Mouse (Mus musculus): ENCODE measurements around the gene Syt2. TPM values are rescaled to one million over a fixed set of nuclear protein-coding genes. Genes with fewer than 3 reads are reported as not detected.

Syt2 gene
- polyA plus RNA-seq, 1 experiment from 2014 or later, result 4.5 TPM

- 54% methylated on average over 13 of the region's 13 CpGs for WGBS
- H3K27me3 ChIP-seq, result no peaks in the 10 kb centered on the region; the same call in 1 of the 2 replicates
- H3K4me2 ChIP-seq (replicated peaks), result no peak overlapping the region
- no peak overlapping the region for H3K9ac ChIP-seq
- no peak for ATAC-seq (ENCODE audit: low FRiP score)
- no peaks in the 10 kb centered on the region for H3K9me3 ChIP-seq (replicated peaks)
- H3K4me3 ChIP-seq, result no peak overlapping the region
- peak overlapping the region; percentile 79; the same call in 1 of the 2 replicates for H3K27ac ChIP-seq
- H3K4me1 ChIP-seq, result peaks cover 38% of the 10 kb centered on the region
- 0 out of 2 replicates have a peak, but pooled peaks cover 4% of the 10 kb centered on the region for H3K36me3 ChIP-seq
Observed at GRCm38 (mm10) chr1:134755548-134756189, 109.2 kb downstream of the Syt2 start.

GRCm38 (mm10) chr1:134756190-134756873 is 109.9 kb downstream of the Syt2 start:
- ATAC-seq (ENCODE audit: low FRiP score), result peak; percentile 47; the same call in 1 of the 2 replicates
- Histone ChIP-seq H3K9me3 (replicated peaks) (no peaks in the 10 kb centered on the region), H3K27ac (peak overlapping the region; percentile 79), H3K4me1 (peaks cover 38% of the 10 kb centered on the region), H3K4me3 (no peak overlapping the region), H3K27me3 (no peaks in the 10 kb centered on the region; the same call in 1 of the 2 replicates), H3K36me3 (0 out of 2 replicates have a peak, but pooled peaks cover 4% of the 10 kb centered on the region), H3K4me2 (replicated peaks) (no peak overlapping the region), H3K9ac (no peak overlapping the region)
- 57% methylated on average over 10 of the region's 10 CpGs for WGBS

GRCm38 (mm10) chr1:134757230-134757629 is 110.8 kb downstream of the Syt2 start:
- Histone ChIP-seq H3K36me3 (0 out of 2 replicates have a peak, but pooled peaks cover 4% of the 10 kb centered on the region), H3K27ac (peak overlapping the region; percentile 30; the same call in 1 of the 2 replicates), H3K4me2 (replicated peaks) (no peak overlapping the region), H3K9ac (no peak overlapping the region), H3K9me3 (replicated peaks) (no peaks in the 10 kb centered on the region), H3K4me1 (peaks cover 38% of the 10 kb centered on the region), H3K27me3 (no peaks in the 10 kb centered on the region), H3K4me3 (no peak overlapping the region)
- 84% methylated on average over 3 of the region's 3 CpGs for WGBS
- ATAC-seq (ENCODE audit: low FRiP score), result no peak

- no peak overlapping the region for H3K9ac ChIP-seq
- H3K36me3 ChIP-seq, result 0 out of 2 replicates have a peak, but pooled peaks cover 4% of the 10 kb centered on the region
- ATAC-seq (ENCODE audit: low FRiP score), result no peak
- WGBS, result 83% methylated on average over 6 of the region's 6 CpGs
- H3K4me2 ChIP-seq (replicated peaks), result no peak overlapping the region
- peaks cover 32% of the 10 kb centered on the region for H3K4me1 ChIP-seq
- no peaks in the 10 kb centered on the region for H3K27me3 ChIP-seq
- H3K9me3 ChIP-seq (replicated peaks), result no peaks in the 10 kb centered on the region
- no peak overlapping the region for H3K4me3 ChIP-seq
- no peak overlapping the region for H3K27ac ChIP-seq
Observed at GRCm38 (mm10) chr1:134759133-134759532, 112.7 kb downstream of the Syt2 start.

GRCm38 (mm10) chr1:134760642-134761041 is 114.2 kb downstream of the Syt2 start:
- 0 out of 2 replicates have a peak, but pooled peaks cover 4% of the 10 kb centered on the region for H3K36me3 ChIP-seq
- no peaks in the 10 kb centered on the region for H3K27me3 ChIP-seq
- H3K27ac ChIP-seq, result no peak overlapping the region
- ATAC-seq (ENCODE audit: low FRiP score), result no peak
- H3K9ac ChIP-seq, result no peak overlapping the region
- no peak overlapping the region for H3K4me3 ChIP-seq
- H3K4me2 ChIP-seq (replicated peaks), result no peak overlapping the region
- H3K9me3 ChIP-seq (replicated peaks), result no peaks in the 10 kb centered on the region
- WGBS, result 86% methylated on average over 5 of the region's 5 CpGs
- H3K4me1 ChIP-seq, result peaks cover 26% of the 10 kb centered on the region

GRCm38 (mm10) chr1:134761534-134761933 is 115.1 kb downstream of the Syt2 start:
- peaks cover 17% of the 10 kb centered on the region for H3K4me1 ChIP-seq
- H3K27ac ChIP-seq, result no peak overlapping the region
- no peaks in the 10 kb centered on the region for H3K9me3 ChIP-seq (replicated peaks)
- no peak overlapping the region for H3K4me3 ChIP-seq
- 0 out of 2 replicates have a peak, but pooled peaks cover 4% of the 10 kb centered on the region for H3K36me3 ChIP-seq
- 92% methylated on average over 7 of the region's 7 CpGs for WGBS
- no peak overlapping the region for H3K9ac ChIP-seq
- H3K4me2 ChIP-seq (replicated peaks), result no peak overlapping the region
- H3K27me3 ChIP-seq, result no peaks in the 10 kb centered on the region
- ATAC-seq (ENCODE audit: low FRiP score), result no peak

GRCm38 (mm10) chr1:134763250-134763649 is 116.8 kb downstream of the Syt2 start:
- H3K36me3 ChIP-seq, result 0 out of 2 replicates have a peak, but pooled peaks cover 4% of the 10 kb centered on the region
- H3K27me3 ChIP-seq, result no peaks in the 10 kb centered on the region
- no peak overlapping the region for H3K9ac ChIP-seq
- 95% methylated on average over 4 of the region's 4 CpGs for WGBS
- H3K4me3 ChIP-seq, result no peak overlapping the region
- H3K27ac ChIP-seq, result no peak overlapping the region
- no peaks in the 10 kb centered on the region for H3K9me3 ChIP-seq (replicated peaks)
- H3K4me2 ChIP-seq (replicated peaks), result no peak overlapping the region
- peaks cover 5% of the 10 kb centered on the region; the same call in 1 of the 2 replicates for H3K4me1 ChIP-seq
- no peak for ATAC-seq (ENCODE audit: low FRiP score)

- Histone ChIP-seq H3K36me3 (0 out of 2 replicates have a peak, but pooled peaks cover 4% of the 10 kb centered on the region), H3K9ac (no peak overlapping the region), H3K4me3 (no peak overlapping the region), H3K27me3 (no peaks in the 10 kb centered on the region), H3K27ac (no peak overlapping the region), H3K4me2 (replicated peaks) (no peak overlapping the region), H3K9me3 (replicated peaks) (no peaks in the 10 kb centered on the region), H3K4me1 (peaks cover 5% of the 10 kb centered on the region; the same call in 1 of the 2 replicates)
- WGBS, result 85% methylated on average over 11 of the region's 11 CpGs
- ATAC-seq (ENCODE audit: low FRiP score), result no peak
Observed at GRCm38 (mm10) chr1:134763776-134764438, 117.4 kb downstream of the Syt2 start.

- Histone ChIP-seq H3K4me1 (peaks cover 5% of the 10 kb centered on the region; the same call in 1 of the 2 replicates), H3K9me3 (replicated peaks) (no peaks in the 10 kb centered on the region), H3K27ac (peak overlapping the region; percentile 64), H3K36me3 (0 out of 2 replicates have a peak, but pooled peaks cover 4% of the 10 kb centered on the region), H3K9ac (no peak overlapping the region), H3K4me3 (no peak overlapping the region), H3K27me3 (no peaks in the 10 kb centered on the region), H3K4me2 (replicated peaks) (no peak overlapping the region)
- ATAC-seq (ENCODE audit: low FRiP score), result no peak
- WGBS, result 52% methylated on average over 7 of the region's 7 CpGs
Observed at GRCm38 (mm10) chr1:134764831-134765458, 118.5 kb downstream of the Syt2 start.

GRCm38 (mm10) chr1:134766448-134766847 is 120.0 kb downstream of the Syt2 start:
- Histone ChIP-seq H3K27me3 (no peaks in the 10 kb centered on the region), H3K27ac (no peak overlapping the region), H3K9ac (no peak overlapping the region), H3K4me1 (peaks cover 7% of the 10 kb centered on the region; the same call in 1 of the 2 replicates), H3K36me3 (0 out of 2 replicates have a peak, but pooled peaks cover 2% of the 10 kb centered on the region), H3K4me2 (replicated peaks) (no peak overlapping the region), H3K4me3 (no peak overlapping the region), H3K9me3 (replicated peaks) (no peaks in the 10 kb centered on the region)
- ATAC-seq (ENCODE audit: low FRiP score), result no peak
- 84% methylated on average over 4 of the region's 4 CpGs for WGBS

GRCm38 (mm10) chr1:134770312-134770711 is 123.8 kb downstream of the Syt2 start:
- Histone ChIP-seq H3K4me1 (peaks cover 15% of the 10 kb centered on the region), H3K36me3 (0 out of 2 replicates have a peak, but pooled peaks cover 9% of the 10 kb centered on the region), H3K27ac (no peak overlapping the region), H3K4me2 (replicated peaks) (no peak overlapping the region), H3K9ac (no peak overlapping the region), H3K9me3 (replicated peaks) (no peaks in the 10 kb centered on the region), H3K4me3 (no peak overlapping the region), H3K27me3 (no peaks in the 10 kb centered on the region)
- 97% methylated on average over 5 of the region's 5 CpGs for WGBS
- no peak for ATAC-seq (ENCODE audit: low FRiP score)

All from hindbrain, embryonic 12.5 days (tissue).